Mouse (Mus musculus): ENCODE data around the gene Slc24a3.

Gene Slc24a3

GRCm38 (mm10) chr2:145167664-145168360 is at the start of gene Slc24a3:
Gene Slc24a3, plus strand, starts transcription at chr2:145167754.
- DNase-seq (ENCODE audit: low read depth, low spot score): no peak
- Histone ChIP-seq H3K36me3 (ENCODE audit: control insufficient read depth, insufficient read depth, low read length, poor library complexity, severe bottlenecking) (no peaks in the 10 kb centered on the region), H3K27me3 (ENCODE audit: control insufficient read depth, insufficient read depth, low read length, poor library complexity, severe bottlenecking) (no peaks in the 10 kb centered on the region)

- Histone ChIP-seq H3K27me3 (ENCODE audit: control insufficient read depth, insufficient read depth, low read length, poor library complexity, severe bottlenecking) (no peaks in the 10 kb centered on the region), H3K36me3 (ENCODE audit: control insufficient read depth, insufficient read depth, low read length, poor library complexity, severe bottlenecking) (no peaks in the 10 kb centered on the region)
- DNase-seq (ENCODE audit: low read depth, low spot score): no peak
These were observed 49.8 kb upstream of the Slc24a3 start for GRCm38 (mm10) chr2:145117762-145118161.

- DNase-seq (ENCODE audit: low read depth, low spot score): no peak
- Histone ChIP-seq H3K36me3 (ENCODE audit: control insufficient read depth, insufficient read depth, low read length, poor library complexity, severe bottlenecking) (no peaks in the 10 kb centered on the region), H3K27me3 (ENCODE audit: control insufficient read depth, insufficient read depth, low read length, poor library complexity, severe bottlenecking) (no peaks in the 10 kb centered on the region)
These were observed 39.8 kb upstream of the Slc24a3 start for GRCm38 (mm10) chr2:145127747-145128146.

GRCm38 (mm10) chr2:145136625-145137291 is 30.8 kb upstream of the Slc24a3 start:
- Histone ChIP-seq H3K36me3 (ENCODE audit: control insufficient read depth, insufficient read depth, low read length, poor library complexity, severe bottlenecking) (no peaks in the 10 kb centered on the region), H3K27me3 (ENCODE audit: control insufficient read depth, insufficient read depth, low read length, poor library complexity, severe bottlenecking) (no peaks in the 10 kb centered on the region)
- DNase-seq (ENCODE audit: low read depth, low spot score): no peak

- DNase-seq (ENCODE audit: low read depth, low spot score): no peak
- H3K36me3 ChIP-seq (ENCODE audit: control insufficient read depth, insufficient read depth, low read length, poor library complexity, severe bottlenecking): no peaks in the 10 kb centered on the region
- no peaks in the 10 kb centered on the region for H3K27me3 ChIP-seq (ENCODE audit: control insufficient read depth, insufficient read depth, low read length, poor library complexity, severe bottlenecking)
These were observed 17.1 kb upstream of the Slc24a3 start for GRCm38 (mm10) chr2:145150407-145150806.

- no peaks in the 10 kb centered on the region for H3K36me3 ChIP-seq (ENCODE audit: control insufficient read depth, insufficient read depth, low read length, poor library complexity, severe bottlenecking)
- DNase-seq (ENCODE audit: low read depth, low spot score): no peak
- H3K27me3 ChIP-seq (ENCODE audit: control insufficient read depth, insufficient read depth, low read length, poor library complexity, severe bottlenecking): no peaks in the 10 kb centered on the region
These were observed 16.7 kb upstream of the Slc24a3 start for GRCm38 (mm10) chr2:145150821-145151220.

GRCm38 (mm10) chr2:145152281-145152680 is 15.3 kb upstream of the Slc24a3 start:
- H3K36me3 ChIP-seq (ENCODE audit: control insufficient read depth, insufficient read depth, low read length, poor library complexity, severe bottlenecking): no peaks in the 10 kb centered on the region
- H3K27me3 ChIP-seq (ENCODE audit: control insufficient read depth, insufficient read depth, low read length, poor library complexity, severe bottlenecking): no peaks in the 10 kb centered on the region
- no peak for DNase-seq (ENCODE audit: low read depth, low spot score)

GRCm38 (mm10) chr2:145158972-145159371 is 8.6 kb upstream of the Slc24a3 start:
- Histone ChIP-seq H3K27me3 (ENCODE audit: control insufficient read depth, insufficient read depth, low read length, poor library complexity, severe bottlenecking) (no peaks in the 10 kb centered on the region), H3K36me3 (ENCODE audit: control insufficient read depth, insufficient read depth, low read length, poor library complexity, severe bottlenecking) (no peaks in the 10 kb centered on the region)
- no peak for DNase-seq (ENCODE audit: low read depth, low spot score)

GRCm38 (mm10) chr2:145161046-145161700 is 6.4 kb upstream of the Slc24a3 start:
- peak; percentile 11 for DNase-seq (ENCODE audit: low read depth, low spot score)
- Histone ChIP-seq H3K36me3 (ENCODE audit: control insufficient read depth, insufficient read depth, low read length, poor library complexity, severe bottlenecking) (no peaks in the 10 kb centered on the region), H3K27me3 (ENCODE audit: control insufficient read depth, insufficient read depth, low read length, poor library complexity, severe bottlenecking) (no peaks in the 10 kb centered on the region)

GRCm38 (mm10) chr2:145164086-145164485 is 3.5 kb upstream of the Slc24a3 start:
- Histone ChIP-seq H3K27me3 (ENCODE audit: control insufficient read depth, insufficient read depth, low read length, poor library complexity, severe bottlenecking) (no peaks in the 10 kb centered on the region), H3K36me3 (ENCODE audit: control insufficient read depth, insufficient read depth, low read length, poor library complexity, severe bottlenecking) (no peaks in the 10 kb centered on the region)
- DNase-seq (ENCODE audit: low read depth, low spot score): no peak

- H3K36me3 ChIP-seq (ENCODE audit: control insufficient read depth, insufficient read depth, low read length, poor library complexity, severe bottlenecking): no peaks in the 10 kb centered on the region
- no peaks in the 10 kb centered on the region for H3K27me3 ChIP-seq (ENCODE audit: control insufficient read depth, insufficient read depth, low read length, poor library complexity, severe bottlenecking)
- no peak for DNase-seq (ENCODE audit: low read depth, low spot score)
These were observed 3.0 kb upstream of the Slc24a3 start for GRCm38 (mm10) chr2:145164562-145164961.

GRCm38 (mm10) chr2:145165076-145165475 is 2.5 kb upstream of the Slc24a3 start:
- Histone ChIP-seq H3K27me3 (ENCODE audit: control insufficient read depth, insufficient read depth, low read length, poor library complexity, severe bottlenecking) (no peaks in the 10 kb centered on the region), H3K36me3 (ENCODE audit: control insufficient read depth, insufficient read depth, low read length, poor library complexity, severe bottlenecking) (no peaks in the 10 kb centered on the region)
- no peak for DNase-seq (ENCODE audit: low read depth, low spot score)

- no peaks in the 10 kb centered on the region for H3K27me3 ChIP-seq (ENCODE audit: control insufficient read depth, insufficient read depth, low read length, poor library complexity, severe bottlenecking)
- DNase-seq (ENCODE audit: low read depth, low spot score): no peak
- H3K36me3 ChIP-seq (ENCODE audit: control insufficient read depth, insufficient read depth, low read length, poor library complexity, severe bottlenecking): no peaks in the 10 kb centered on the region
These were observed 1.7 kb upstream of the Slc24a3 start for GRCm38 (mm10) chr2:145165854-145166253.

- DNase-seq (ENCODE audit: low read depth, low spot score): no peak
- Histone ChIP-seq H3K36me3 (ENCODE audit: control insufficient read depth, insufficient read depth, low read length, poor library complexity, severe bottlenecking) (no peaks in the 10 kb centered on the region), H3K27me3 (ENCODE audit: control insufficient read depth, insufficient read depth, low read length, poor library complexity, severe bottlenecking) (no peaks in the 10 kb centered on the region)
These were observed 397 bp upstream of the Slc24a3 start for GRCm38 (mm10) chr2:145167051-145167663.

Data from splenic B cell, adult 2 months (primary cell).